Mouse (Mus musculus) heart, embryonic 16.5 days (tissue): Measurements from ENCODE around the gene Usp50. TPM values are rescaled to one million over a fixed set of nuclear protein-coding genes. Genes with fewer than 3 reads are reported as not detected.
A peak's percentile ranks its signal among the peaks of the same experiment; 100 is the strongest.

Experiments
- ATAC-seq: fragments of 200-750 bp; cut with Nextera tagmentation; replicated peaks from 2 replicates; pipeline ENCODE4 v1.8.0; 2017; ENCODE audit warnings: moderate number of reproducible peaks; ENCODE audit not compliant: insufficient read depth, low FRiP score; ENCODE audit errors: extremely low read depth
- H3K27ac ChIP-seq: fragments of 300-500 bp; sonication (generic); 2 replicates; pipeline ENCODE4 v1.5.1; 2014; ENCODE audit warnings: mild to moderate bottlenecking, low read length, control low read depth, moderate library complexity
- H3K27me3 ChIP-seq: fragments of 300-500 bp; sonication (generic); 2 replicates; pipeline ENCODE4 v1.6.1; 2014; ENCODE audit warnings: low read length, mixed read lengths; ENCODE audit not compliant: control insufficient read depth, insufficient read depth
- H3K36me3 ChIP-seq: fragments of 300-500 bp; sonication (generic); 2 replicates; pipeline ENCODE4 v1.6.1; 2014; ENCODE audit not compliant: control insufficient read depth, insufficient read depth
- H3K4me1 ChIP-seq: fragments of 300-500 bp; sonication (generic); 2 replicates; pipeline ENCODE4 v1.6.1; 2014; ENCODE audit warnings: low read length, mixed read lengths; ENCODE audit not compliant: control insufficient read depth, insufficient read depth
- H3K4me2 ChIP-seq: fragments of 300-500 bp; sonication (generic); 2 replicates; pipeline ENCODE4 v1.6.1; 2014; ENCODE audit warnings: low read depth, mild to moderate bottlenecking, control low read depth, low read length
- H3K4me3 ChIP-seq: fragments of 300-500 bp; sonication (generic); 2 replicates; pipeline ENCODE4 v1.5.1; 2014; ENCODE audit warnings: mild to moderate bottlenecking, control low read depth, low read length
- H3K9ac ChIP-seq: fragments of 300-500 bp; sonication (generic); 2 replicates; pipeline ENCODE4 v1.6.1; 2014; ENCODE audit warnings: low read length, control low read depth
- H3K9me3 ChIP-seq: fragments of 300-500 bp; sonication (generic); replicated peaks from 2 replicates; pipeline ENCODE4 v1.6.1; 2016; ENCODE audit warnings: low read length; ENCODE audit not compliant: control insufficient read depth
- WGBS: fragments of 180-500 bp; shearing (Covaris S2); extraction: QIAGEN DNeasy Blood & Tissue Kit; methylation state at CpG from one replicate; pipeline ENCODE4 v1.1.7; 2014; 5-methylcytosine and 5-hydroxymethylcytosine counted together
- polyA plus RNA-seq: library from polyadenylated mRNA; unstranded; fragments of >200 nt; fragmentation: Nextera tagmentation; extraction: Ambion mirVana; gene quantifications from 2 replicates; pipeline ENCODE4 v1.2.1, GENCODE M21; 2015

Gene Usp50
- 1.8 and 2.1 TPM in 2 replicates for polyA plus RNA-seq

DNA sequence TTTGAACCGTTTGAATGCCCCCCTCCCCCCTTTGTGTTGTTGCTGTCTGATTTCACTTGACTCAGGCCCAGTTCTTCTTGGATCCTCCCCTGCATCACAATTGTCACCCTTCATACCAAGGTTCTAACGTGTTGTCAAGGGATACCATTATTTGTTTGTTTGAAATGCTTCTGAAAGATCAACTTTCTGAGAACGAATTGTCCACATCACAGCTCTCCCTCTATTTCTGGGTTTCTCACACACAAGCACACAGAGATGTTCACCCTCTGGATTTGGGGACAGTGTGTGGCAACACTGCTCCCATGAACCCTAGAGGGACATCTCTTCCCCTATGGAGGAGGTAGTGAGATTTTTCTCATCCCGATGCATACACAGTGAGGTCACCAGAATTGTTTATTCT, at the start of gene Usp50:
TSS of gene Usp50 (minus strand) at position 101 of the 400 bp plus-strand sequence.
- no peak within 1 kb of the TSS for H3K4me2 ChIP-seq
- H3K4me3 ChIP-seq, result no peak within 1 kb of the TSS
- no peak within 1 kb of the TSS for H3K27ac ChIP-seq
- H3K27me3 ChIP-seq, result no peaks in the 10 kb centered on the region
- no peaks in the 10 kb centered on the region for H3K9me3 ChIP-seq
- no peak within 1 kb of the TSS for H3K9ac ChIP-seq
- no peaks in the 10 kb centered on the region for H3K36me3 ChIP-seq
- 64% methylated on average over 4 of the region's 4 CpGs for WGBS
- ATAC-seq, result no peak
- H3K4me1 ChIP-seq, result no peaks in the 10 kb centered on the region

- H3K36me3 ChIP-seq, result peaks cover 26% of the 10 kb centered on the region
Observed at GRCm38 (mm10) chr2:126817414-126817813, 34.1 kb upstream of the Usp50 start.

GRCm38 (mm10) chr2:126816644-126817347, 33.5 kb upstream of the Usp50 start:
- Histone ChIP-seq H3K9me3 (no peaks in the 10 kb centered on the region), H3K4me2 (no peak overlapping the region), H3K27me3 (no peaks in the 10 kb centered on the region), H3K4me1 (peaks cover 7% of the 10 kb centered on the region), H3K9ac (no peak overlapping the region), H3K27ac (0 out of 2 replicates have a peak overlapping the region, but pooled peaks have one; percentile 35), H3K36me3 (peaks cover 29% of the 10 kb centered on the region), H3K4me3 (no peak overlapping the region)
- 67% methylated on average over 4 of the region's 4 CpGs for WGBS
- no peak for ATAC-seq

More at GRCm38 (mm10) chr2:126817414-126817813, 34.1 kb upstream of the Usp50 start:
- H3K4me3 ChIP-seq, result no peak overlapping the region
- WGBS, result 71% methylated on average over 2 of the region's 2 CpGs
- H3K9ac ChIP-seq, result no peak overlapping the region
- H3K27me3 ChIP-seq, result no peaks in the 10 kb centered on the region
- H3K9me3 ChIP-seq, result no peaks in the 10 kb centered on the region
- peaks cover 7% of the 10 kb centered on the region for H3K4me1 ChIP-seq
- no peak overlapping the region for H3K4me2 ChIP-seq
- H3K27ac ChIP-seq, result no peak overlapping the region
- no peak for ATAC-seq

DNA sequence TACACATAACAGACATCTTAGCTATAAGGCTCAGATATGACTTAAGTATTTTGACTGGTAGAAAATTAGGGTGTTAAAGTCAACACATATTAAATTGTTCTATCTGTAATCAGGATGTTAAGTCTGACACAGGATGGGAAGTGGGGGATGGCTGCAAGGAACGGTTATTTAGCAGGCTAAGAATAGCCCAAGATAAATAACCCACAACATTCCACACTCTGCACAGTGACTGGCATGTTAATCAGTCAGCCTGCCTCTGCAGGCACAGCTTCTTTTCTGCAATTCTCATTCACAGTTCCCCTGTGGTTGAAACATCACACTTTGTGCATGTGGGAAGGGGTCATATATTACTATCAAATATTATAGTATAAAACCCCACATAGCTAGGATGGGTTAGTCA, 32.6 kb upstream of the Usp50 start:
- WGBS, result 11% methylated on average over 1 of the region's 1 CpGs
- Histone ChIP-seq H3K36me3 (peaks cover 32% of the 10 kb centered on the region), H3K4me2 (peak overlapping the region; percentile 39; the same call in 1 of the 2 replicates), H3K4me3 (no peak overlapping the region), H3K4me1 (peaks cover 7% of the 10 kb centered on the region), H3K9ac (no peak overlapping the region), H3K9me3 (no peaks in the 10 kb centered on the region), H3K27me3 (no peaks in the 10 kb centered on the region), H3K27ac (peak overlapping the region; percentile 74)
- ATAC-seq, result peak; percentile 60; the same call in 1 of the 2 replicates

GRCm38 (mm10) chr2:126801980-126802379, 18.7 kb upstream of the Usp50 start:
- Histone ChIP-seq H3K4me2 (no peak overlapping the region), H3K4me3 (no peak overlapping the region), H3K27ac (no peak overlapping the region), H3K9me3 (no peaks in the 10 kb centered on the region), H3K27me3 (no peaks in the 10 kb centered on the region), H3K36me3 (peaks cover 37% of the 10 kb centered on the region), H3K9ac (no peak overlapping the region), H3K4me1 (no peaks in the 10 kb centered on the region)
- ATAC-seq, result no peak
- 90% methylated on average over 3 of the region's 3 CpGs for WGBS

- H3K9me3 ChIP-seq, result no peaks in the 10 kb centered on the region
Observed at GRCm38 (mm10) chr2:126798455-126798854, 15.2 kb upstream of the Usp50 start.

DNA sequence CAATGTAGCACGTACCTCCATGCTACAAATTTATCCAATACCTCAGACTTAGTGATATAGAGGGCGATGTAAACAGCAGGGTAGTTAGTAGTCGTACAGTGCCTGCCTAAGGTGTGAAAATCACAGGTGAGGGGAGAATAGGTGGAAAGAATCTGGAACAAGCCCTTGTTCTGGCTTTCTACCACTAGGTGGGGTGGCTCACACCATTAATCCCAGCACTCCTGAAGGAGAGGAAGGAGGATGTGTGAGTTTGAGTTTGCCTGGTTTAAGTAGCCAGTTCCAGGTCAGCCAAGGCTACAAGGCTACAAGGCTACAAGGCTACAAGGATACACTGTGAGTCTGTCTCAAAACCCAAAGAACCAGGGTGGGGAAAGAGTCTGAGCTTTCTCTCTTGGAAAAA, 12.4 kb upstream of the Usp50 start:
- 84% methylated on average over 3 of the region's 3 CpGs for WGBS
- no peaks in the 10 kb centered on the region for H3K9me3 ChIP-seq
- H3K27ac ChIP-seq, result no peak overlapping the region
- no peaks in the 10 kb centered on the region for H3K27me3 ChIP-seq
- H3K4me1 ChIP-seq, result no peaks in the 10 kb centered on the region
- no peak overlapping the region for H3K4me3 ChIP-seq
- peaks cover 60% of the 10 kb centered on the region for H3K36me3 ChIP-seq
- no peak overlapping the region for H3K4me2 ChIP-seq
- no peak for ATAC-seq
- H3K9ac ChIP-seq, result no peak overlapping the region

More at GRCm38 (mm10) chr2:126798455-126798854, 15.2 kb upstream of the Usp50 start:
- no peak overlapping the region for H3K4me3 ChIP-seq
- H3K4me1 ChIP-seq, result no peaks in the 10 kb centered on the region
- H3K9ac ChIP-seq, result no peak overlapping the region
- H3K27ac ChIP-seq, result no peak overlapping the region
- WGBS, result 71% methylated on average over 5 of the region's 5 CpGs
- ATAC-seq, result no peak
- H3K4me2 ChIP-seq, result no peak overlapping the region
- H3K36me3 ChIP-seq, result peaks cover 53% of the 10 kb centered on the region
- no peaks in the 10 kb centered on the region for H3K27me3 ChIP-seq

- 57% methylated on average over 5 of the region's 5 CpGs for WGBS
- H3K9me3 ChIP-seq, result no peaks in the 10 kb centered on the region
- no peak for ATAC-seq
- no peak overlapping the region for H3K4me3 ChIP-seq
- H3K27ac ChIP-seq, result no peak overlapping the region
- no peaks in the 10 kb centered on the region for H3K4me1 ChIP-seq
- H3K36me3 ChIP-seq, result peaks cover 53% of the 10 kb centered on the region
- no peak overlapping the region for H3K4me2 ChIP-seq
- no peak overlapping the region for H3K9ac ChIP-seq
- no peaks in the 10 kb centered on the region for H3K27me3 ChIP-seq
Observed at GRCm38 (mm10) chr2:126792611-126793010, 9.3 kb upstream of the Usp50 start.

DNA sequence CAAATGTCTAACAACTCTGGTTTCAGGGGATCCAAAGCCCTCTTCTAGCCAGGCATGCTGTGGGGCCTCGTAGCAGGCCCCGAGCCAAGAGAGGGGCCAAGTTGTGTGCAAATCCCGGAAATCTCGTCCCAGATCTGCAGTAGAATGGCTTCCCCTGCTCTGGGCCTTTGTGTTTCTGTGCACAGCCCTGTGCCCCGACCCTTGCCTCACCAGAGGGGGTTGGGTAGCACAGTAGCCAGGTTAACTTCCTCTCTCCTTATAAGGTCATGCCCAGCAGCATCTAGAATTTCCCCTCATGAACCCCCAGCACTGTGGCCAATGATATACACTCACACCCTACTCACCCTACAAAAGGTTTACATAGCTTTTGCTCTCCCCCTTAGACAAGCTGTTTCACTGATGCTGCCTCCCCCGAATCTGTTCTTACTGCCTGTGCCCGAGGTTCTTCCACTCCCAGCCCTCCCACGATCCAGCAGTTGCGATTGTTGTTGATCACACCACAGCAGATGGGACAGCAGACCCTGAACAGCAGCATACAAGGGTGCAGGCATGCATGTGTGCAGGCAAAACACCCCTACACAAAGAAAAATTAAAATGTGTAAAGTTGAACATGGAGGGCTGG, 4.6 kb upstream of the Usp50 start:
- no peaks in the 10 kb centered on the region for H3K9me3 ChIP-seq
- no peaks in the 10 kb centered on the region for H3K27me3 ChIP-seq
- ATAC-seq, result peak; percentile 32
- H3K4me2 ChIP-seq, result no peak overlapping the region
- H3K27ac ChIP-seq, result no peak overlapping the region
- peaks cover 23% of the 10 kb centered on the region for H3K36me3 ChIP-seq
- H3K9ac ChIP-seq, result no peak overlapping the region
- 36% methylated on average over 9 of the region's 9 CpGs for WGBS
- H3K4me3 ChIP-seq, result no peak overlapping the region
- H3K4me1 ChIP-seq, result no peaks in the 10 kb centered on the region
